Mouse (Mus musculus): ENCODE results near the gene Ppm1l. TPM values are rescaled to one million over a fixed set of nuclear protein-coding genes. Genes with fewer than 3 reads are reported as not detected.

The Ppm1l gene
- polyA plus RNA-seq, 1 experiment from 2014 or later, result 23.3 TPM

DNA sequence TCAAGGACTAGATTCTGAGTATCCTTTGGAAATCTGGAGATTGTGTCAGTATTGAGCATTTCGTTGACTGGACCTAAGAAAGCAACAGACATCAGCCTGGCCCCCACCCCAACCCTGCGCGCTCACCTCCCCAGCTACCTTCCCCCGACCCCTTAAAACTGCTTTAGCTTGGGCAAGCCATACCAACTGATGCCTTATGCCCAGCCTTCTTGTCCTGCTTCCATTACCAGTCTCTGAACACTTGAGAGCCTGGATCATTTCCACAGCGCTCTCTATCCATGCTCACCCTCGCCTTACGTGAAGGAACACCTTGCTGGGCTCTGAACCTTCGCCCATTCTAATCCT, 41.9 kb downstream of the Ppm1l start:
- H3K4me3 ChIP-seq (ENCODE audit: low read depth, low read length), result no peak overlapping the region
- H3K9ac ChIP-seq (replicated peaks; ENCODE audit: low read depth, low read length), result no peak overlapping the region
- no peaks in the 10 kb centered on the region for H3K27me3 ChIP-seq (ENCODE audit: control insufficient read depth, insufficient read depth, low read length)
- no peak for ATAC-seq (ENCODE audit: low read depth)
- no peaks in the 10 kb centered on the region for H3K36me3 ChIP-seq (ENCODE audit: control insufficient read depth, insufficient read depth, low read length)
- H3K9me3 ChIP-seq (ENCODE audit: control insufficient read depth, low read length), result no peaks in the 10 kb centered on the region
- no peak overlapping the region for H3K27ac ChIP-seq (ENCODE audit: low read depth, low read length)
- 97% methylated on average over 8 of the region's 8 CpGs for WGBS
- no peaks in the 10 kb centered on the region for H3K4me1 ChIP-seq (ENCODE audit: control insufficient read depth, insufficient read depth, low read length)
- H3K4me2 ChIP-seq (ENCODE audit: low read depth, low read length), result no peak overlapping the region

DNA sequence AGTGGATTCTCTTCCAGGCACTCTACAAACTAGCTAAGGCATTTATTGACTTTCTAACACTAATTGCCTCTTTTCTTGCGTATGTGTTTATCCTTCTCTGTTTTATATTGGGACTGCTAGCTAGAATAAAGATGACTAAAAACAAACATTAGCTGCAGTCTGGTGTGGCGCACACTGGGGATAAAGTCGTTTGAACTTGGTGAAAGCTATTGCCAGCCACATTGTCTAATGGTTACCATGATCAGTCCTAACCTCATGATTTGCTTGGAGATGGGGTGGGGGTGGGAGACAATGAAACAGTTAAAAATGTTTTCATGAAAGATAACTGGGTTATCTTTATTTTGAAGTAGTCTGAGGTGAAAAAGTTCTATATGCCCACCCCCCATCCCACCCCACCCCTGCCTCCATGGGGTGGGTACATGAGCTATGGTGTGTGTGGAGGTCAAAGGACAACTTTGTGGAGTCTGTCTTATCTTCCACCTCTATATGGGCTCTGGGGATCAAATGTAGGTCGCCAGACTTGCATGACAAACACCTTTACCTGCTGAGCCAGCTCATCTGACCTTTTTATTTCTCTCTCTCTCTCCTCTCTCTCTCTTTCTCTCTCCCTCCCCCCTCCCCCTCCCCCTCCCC, 43.7 kb downstream of the Ppm1l start:
- no peaks in the 10 kb centered on the region for H3K36me3 ChIP-seq (ENCODE audit: control insufficient read depth, insufficient read depth, low read length)
- H3K4me3 ChIP-seq (ENCODE audit: low read depth, low read length), result no peak overlapping the region
- H3K9ac ChIP-seq (replicated peaks; ENCODE audit: low read depth, low read length), result no peak overlapping the region
- WGBS, result 81% methylated on average over 4 of the region's 4 CpGs
- H3K4me1 ChIP-seq (ENCODE audit: control insufficient read depth, insufficient read depth, low read length), result no peaks in the 10 kb centered on the region
- ATAC-seq (ENCODE audit: low read depth), result no peak
- H3K9me3 ChIP-seq (ENCODE audit: control insufficient read depth, low read length), result no peaks in the 10 kb centered on the region
- H3K27me3 ChIP-seq (ENCODE audit: control insufficient read depth, insufficient read depth, low read length), result no peaks in the 10 kb centered on the region
- no peak overlapping the region for H3K4me2 ChIP-seq (ENCODE audit: low read depth, low read length)
- no peak overlapping the region for H3K27ac ChIP-seq (ENCODE audit: low read depth, low read length)

DNA sequence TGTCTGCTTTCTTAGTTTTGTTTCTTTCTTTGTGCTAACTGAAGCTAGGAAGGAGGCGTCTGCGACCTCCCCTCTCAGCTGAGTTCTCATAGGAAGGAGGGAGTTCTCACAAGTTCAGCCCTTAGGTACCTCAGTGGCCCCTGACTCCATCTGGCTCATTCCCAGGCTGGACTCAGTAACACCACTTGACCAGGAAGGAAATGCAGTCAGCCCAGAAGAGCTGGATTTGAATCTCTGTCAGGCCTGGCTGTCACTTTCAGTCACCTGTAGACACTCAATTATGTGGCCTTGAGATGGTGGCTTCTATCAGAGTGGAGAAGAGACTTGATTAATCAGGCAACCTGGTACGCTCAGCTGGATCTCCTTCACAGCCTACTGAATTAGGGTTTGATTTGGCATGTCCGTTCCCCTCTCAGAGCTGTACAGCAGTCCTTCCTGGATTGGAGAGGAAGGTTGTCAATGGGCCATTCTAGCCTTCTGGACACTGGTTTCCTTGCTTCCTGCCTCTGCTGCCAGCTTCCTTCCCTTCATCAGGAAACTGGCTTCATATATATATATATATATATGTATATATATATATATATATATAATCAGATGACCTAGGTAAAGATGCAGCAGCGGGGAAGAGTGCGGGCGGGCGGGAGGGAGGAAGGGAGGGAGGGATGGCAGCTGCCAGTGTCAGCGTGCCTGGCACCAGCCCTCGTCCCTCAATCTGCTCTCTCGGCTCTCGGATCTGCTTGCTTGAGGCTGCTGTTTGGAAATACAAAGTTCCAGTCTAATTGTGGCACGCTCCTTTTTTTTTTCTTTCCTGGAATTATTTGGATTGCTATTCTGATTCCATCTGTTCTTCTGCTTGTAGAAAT, 45.1 kb downstream of the Ppm1l start:
- no peak for ATAC-seq (ENCODE audit: low read depth)
- 77% methylated on average over 13 of the region's 13 CpGs for WGBS

DNA sequence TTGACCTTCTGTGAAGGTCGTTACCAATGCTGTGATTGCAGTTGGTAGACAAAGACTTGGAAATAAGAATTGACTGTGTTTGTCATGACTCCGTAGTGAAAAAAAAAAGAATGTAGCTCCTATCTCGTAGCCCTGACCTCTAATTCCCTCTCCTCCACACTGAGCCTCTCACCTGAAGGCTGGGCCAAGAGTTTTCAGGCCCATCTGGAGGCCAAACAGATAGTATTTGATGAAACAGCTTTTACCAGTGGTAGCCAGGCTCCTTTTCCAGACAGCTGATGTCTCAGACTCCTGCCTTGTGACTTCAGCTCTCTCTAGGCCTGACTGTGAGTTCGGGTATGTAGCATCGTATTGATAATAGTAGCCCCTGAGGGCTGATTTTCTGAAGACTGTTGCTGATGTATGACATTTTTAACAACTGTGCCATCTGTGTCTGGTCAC, 45.7 kb downstream of the Ppm1l start:
- WGBS, result 67% methylated on average over 5 of the region's 5 CpGs
- no peak overlapping the region for H3K4me2 ChIP-seq (ENCODE audit: low read depth, low read length)
- no peaks in the 10 kb centered on the region for H3K4me1 ChIP-seq (ENCODE audit: control insufficient read depth, insufficient read depth, low read length)
- H3K4me3 ChIP-seq (ENCODE audit: low read depth, low read length), result no peak overlapping the region
- no peaks in the 10 kb centered on the region for H3K9me3 ChIP-seq (ENCODE audit: control insufficient read depth, low read length)
- no peaks in the 10 kb centered on the region for H3K27me3 ChIP-seq (ENCODE audit: control insufficient read depth, insufficient read depth, low read length)
- no peak for ATAC-seq (ENCODE audit: low read depth)
- H3K9ac ChIP-seq (replicated peaks; ENCODE audit: low read depth, low read length), result no peak overlapping the region
- no peaks in the 10 kb centered on the region for H3K36me3 ChIP-seq (ENCODE audit: control insufficient read depth, insufficient read depth, low read length)
- no peak overlapping the region for H3K27ac ChIP-seq (ENCODE audit: low read depth, low read length)

More for the DNA sequence above, 45.1 kb downstream of the Ppm1l start:
- Histone ChIP-seq H3K9ac (replicated peaks; ENCODE audit: low read depth, low read length) (no peak overlapping the region), H3K9me3 (ENCODE audit: control insufficient read depth, low read length) (no peaks in the 10 kb centered on the region), H3K27me3 (ENCODE audit: control insufficient read depth, insufficient read depth, low read length) (no peaks in the 10 kb centered on the region), H3K4me1 (ENCODE audit: control insufficient read depth, insufficient read depth, low read length) (no peaks in the 10 kb centered on the region), H3K27ac (ENCODE audit: low read depth, low read length) (no peak overlapping the region), H3K4me2 (ENCODE audit: low read depth, low read length) (no peak overlapping the region), H3K36me3 (ENCODE audit: control insufficient read depth, insufficient read depth, low read length) (no peaks in the 10 kb centered on the region), H3K4me3 (ENCODE audit: low read depth, low read length) (no peak overlapping the region)

DNA sequence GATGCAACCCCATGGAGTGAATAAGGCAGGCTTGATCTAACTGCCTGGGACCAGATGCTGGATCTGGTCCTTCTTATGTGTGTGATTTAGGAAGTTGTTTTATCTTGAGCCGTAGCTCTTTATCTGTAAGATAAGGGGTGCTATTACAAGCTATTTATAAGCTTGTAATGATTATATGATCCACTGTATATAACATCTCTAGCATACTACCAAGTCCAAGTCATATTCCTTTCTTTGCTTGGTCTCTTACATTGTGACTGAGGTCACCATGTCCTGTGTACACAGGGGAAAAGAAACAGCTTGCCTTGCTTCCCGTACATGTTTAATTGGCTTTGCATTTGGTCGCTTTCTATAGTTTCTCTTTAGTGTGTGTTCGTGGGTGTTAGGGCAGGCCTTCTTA, 46.2 kb downstream of the Ppm1l start:
- no peak overlapping the region for H3K4me3 ChIP-seq (ENCODE audit: low read depth, low read length)
- no peaks in the 10 kb centered on the region for H3K36me3 ChIP-seq (ENCODE audit: control insufficient read depth, insufficient read depth, low read length)
- H3K9ac ChIP-seq (replicated peaks; ENCODE audit: low read depth, low read length), result no peak overlapping the region
- no peaks in the 10 kb centered on the region for H3K27me3 ChIP-seq (ENCODE audit: control insufficient read depth, insufficient read depth, low read length)
- 73% methylated on average over 4 of the region's 4 CpGs for WGBS
- H3K4me1 ChIP-seq (ENCODE audit: control insufficient read depth, insufficient read depth, low read length), result no peaks in the 10 kb centered on the region
- no peaks in the 10 kb centered on the region for H3K9me3 ChIP-seq (ENCODE audit: control insufficient read depth, low read length)
- H3K4me2 ChIP-seq (ENCODE audit: low read depth, low read length), result no peak overlapping the region
- no peak for ATAC-seq (ENCODE audit: low read depth)
- no peak overlapping the region for H3K27ac ChIP-seq (ENCODE audit: low read depth, low read length)

DNA sequence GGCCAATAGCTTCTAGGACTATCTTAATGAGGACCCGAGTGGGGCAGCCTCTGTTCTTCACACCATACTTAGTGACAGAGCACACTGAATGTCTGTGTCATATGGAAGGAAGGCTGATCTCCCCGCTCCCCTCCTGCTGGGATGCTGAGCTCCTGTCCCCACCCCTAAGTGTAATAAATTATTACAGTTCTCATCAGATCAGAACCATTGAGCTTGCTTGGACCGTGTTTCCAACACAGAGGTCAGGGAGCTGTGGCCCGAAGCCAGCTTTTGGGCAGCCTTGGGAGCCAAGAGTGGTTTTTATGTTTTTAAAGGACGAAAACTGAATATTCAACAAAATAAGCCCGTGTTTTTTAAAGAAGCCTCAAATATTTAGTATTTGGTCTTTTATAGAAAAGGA, 47.5 kb downstream of the Ppm1l start:
- Histone ChIP-seq H3K27me3 (ENCODE audit: control insufficient read depth, insufficient read depth, low read length) (no peaks in the 10 kb centered on the region), H3K9ac (replicated peaks; ENCODE audit: low read depth, low read length) (no peak overlapping the region), H3K4me2 (ENCODE audit: low read depth, low read length) (no peak overlapping the region), H3K4me1 (ENCODE audit: control insufficient read depth, insufficient read depth, low read length) (no peaks in the 10 kb centered on the region), H3K36me3 (ENCODE audit: control insufficient read depth, insufficient read depth, low read length) (no peaks in the 10 kb centered on the region), H3K9me3 (ENCODE audit: control insufficient read depth, low read length) (no peaks in the 10 kb centered on the region), H3K4me3 (ENCODE audit: low read depth, low read length) (no peak overlapping the region), H3K27ac (ENCODE audit: low read depth, low read length) (no peak overlapping the region)
- WGBS, result 72% methylated on average over 6 of the region's 6 CpGs
- no peak for ATAC-seq (ENCODE audit: low read depth)

DNA sequence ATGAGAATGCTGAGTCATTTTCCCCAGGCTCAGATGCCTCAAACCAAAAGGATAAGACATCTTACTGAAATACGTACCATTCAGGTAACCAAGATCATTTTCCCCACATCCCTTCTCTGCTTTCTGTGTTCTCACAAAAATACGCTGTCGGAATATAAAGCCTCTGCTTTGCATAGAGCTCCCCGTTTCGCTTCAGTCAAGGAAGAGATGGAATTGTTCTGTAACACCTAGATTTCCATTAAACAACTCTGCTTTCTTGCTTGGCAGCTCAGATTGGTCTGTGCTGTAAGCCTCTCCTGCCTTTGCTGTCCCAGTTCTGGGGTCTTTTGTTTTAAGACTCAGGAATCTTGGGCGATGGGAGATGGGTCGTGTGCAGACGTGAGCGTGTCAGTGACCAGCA, 51.3 kb downstream of the Ppm1l start:
- H3K4me1 ChIP-seq (ENCODE audit: control insufficient read depth, insufficient read depth, low read length), result no peaks in the 10 kb centered on the region
- no peak overlapping the region for H3K4me3 ChIP-seq (ENCODE audit: low read depth, low read length)
- no peak overlapping the region for H3K9ac ChIP-seq (replicated peaks; ENCODE audit: low read depth, low read length)
- 89% methylated on average over 9 of the region's 9 CpGs for WGBS
- H3K9me3 ChIP-seq (ENCODE audit: control insufficient read depth, low read length), result no peaks in the 10 kb centered on the region
- no peak for ATAC-seq (ENCODE audit: low read depth)
- no peaks in the 10 kb centered on the region for H3K36me3 ChIP-seq (ENCODE audit: control insufficient read depth, insufficient read depth, low read length)
- H3K27me3 ChIP-seq (ENCODE audit: control insufficient read depth, insufficient read depth, low read length), result no peaks in the 10 kb centered on the region
- no peak overlapping the region for H3K4me2 ChIP-seq (ENCODE audit: low read depth, low read length)
- H3K27ac ChIP-seq (ENCODE audit: low read depth, low read length), result no peak overlapping the region

DNA sequence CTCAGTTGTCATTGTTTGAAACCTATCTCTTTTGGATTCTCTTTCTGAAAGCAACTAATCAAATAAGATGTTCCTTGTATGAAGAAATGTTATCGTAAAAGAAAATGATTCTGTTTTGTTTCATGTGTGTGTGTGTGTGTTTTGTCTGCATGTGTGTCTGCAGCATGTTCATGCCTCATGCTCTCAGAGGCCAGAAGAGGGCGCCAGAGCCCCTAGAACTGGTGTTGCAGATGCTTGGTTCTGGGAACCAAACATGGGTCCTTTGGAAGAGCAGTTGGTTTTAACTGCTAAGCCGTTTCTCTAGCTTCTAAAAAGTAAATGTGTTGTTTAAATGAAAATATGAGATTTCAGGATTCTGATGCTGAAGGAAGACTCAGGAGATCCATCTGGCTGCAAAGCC, 56.1 kb downstream of the Ppm1l start:
- ATAC-seq (ENCODE audit: low read depth), result no peak

DNA sequence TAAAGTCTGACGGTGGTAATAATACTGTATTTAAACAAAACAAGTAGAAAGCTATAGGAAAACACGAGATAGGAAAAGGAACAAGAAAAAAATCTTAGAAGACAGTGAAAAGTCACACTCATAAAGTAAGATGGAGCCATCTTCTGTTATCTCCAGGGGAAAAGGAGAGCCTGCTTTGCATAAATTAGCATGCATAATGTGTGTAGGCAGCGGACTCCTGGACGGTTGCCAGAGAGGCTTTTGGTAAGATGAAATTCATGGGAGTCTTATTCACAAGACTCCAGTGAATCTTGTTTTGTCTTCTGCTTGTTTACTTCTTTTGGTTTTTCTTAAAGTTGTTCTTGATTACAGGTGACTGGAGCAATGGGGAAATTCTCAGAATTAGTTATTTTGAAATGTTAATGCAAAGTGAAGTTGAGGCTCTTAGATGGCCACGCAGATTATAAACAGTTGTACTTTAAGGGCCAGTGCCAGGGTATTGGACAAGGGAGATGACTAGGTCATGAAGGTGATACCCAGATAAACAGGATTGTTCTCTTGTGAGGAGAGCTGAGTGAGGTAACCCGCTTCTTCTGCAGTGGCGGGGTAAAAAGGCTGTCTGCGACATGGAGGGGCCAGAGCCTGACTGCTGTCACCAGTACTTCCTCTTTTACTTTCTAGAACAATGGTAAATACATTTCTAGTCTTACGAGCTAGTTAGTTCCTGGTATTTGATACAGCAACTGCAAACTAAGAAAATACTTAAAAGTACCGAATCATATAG, 57.1 kb downstream of the Ppm1l start:
- Histone ChIP-seq H3K4me3 (ENCODE audit: low read depth, low read length) (no peak overlapping the region), H3K27ac (ENCODE audit: low read depth, low read length) (no peak overlapping the region), H3K4me2 (ENCODE audit: low read depth, low read length) (no peak overlapping the region), H3K36me3 (ENCODE audit: control insufficient read depth, insufficient read depth, low read length) (no peaks in the 10 kb centered on the region), H3K9ac (replicated peaks; ENCODE audit: low read depth, low read length) (no peak overlapping the region), H3K4me1 (ENCODE audit: control insufficient read depth, insufficient read depth, low read length) (no peaks in the 10 kb centered on the region; the same call in 1 of the 2 replicates), H3K27me3 (ENCODE audit: control insufficient read depth, insufficient read depth, low read length) (no peaks in the 10 kb centered on the region), H3K9me3 (ENCODE audit: control insufficient read depth, low read length) (no peaks in the 10 kb centered on the region)
- 60% methylated on average over 10 of the region's 10 CpGs for WGBS
- no peak for ATAC-seq (ENCODE audit: low read depth)

More for the DNA sequence above, 56.1 kb downstream of the Ppm1l start:
- Histone ChIP-seq H3K4me1 (ENCODE audit: control insufficient read depth, insufficient read depth, low read length) (no peaks in the 10 kb centered on the region; the same call in 1 of the 2 replicates), H3K4me3 (ENCODE audit: low read depth, low read length) (no peak overlapping the region), H3K36me3 (ENCODE audit: control insufficient read depth, insufficient read depth, low read length) (no peaks in the 10 kb centered on the region), H3K27me3 (ENCODE audit: control insufficient read depth, insufficient read depth, low read length) (no peaks in the 10 kb centered on the region), H3K4me2 (ENCODE audit: low read depth, low read length) (no peak overlapping the region), H3K9ac (replicated peaks; ENCODE audit: low read depth, low read length) (no peak overlapping the region), H3K9me3 (ENCODE audit: control insufficient read depth, low read length) (no peaks in the 10 kb centered on the region), H3K27ac (ENCODE audit: low read depth, low read length) (no peak overlapping the region)
- WGBS, result 81% methylated on average over 3 of the region's 3 CpGs
